Mouse (Mus musculus): ENCODE results near the gene Inafm2. TPM values are rescaled to one million over a fixed set of nuclear protein-coding genes. Genes with fewer than 3 reads are reported as not detected.

Inafm2 gene
- polyA plus RNA-seq, 1 experiment: 8.7 TPM

DNA sequence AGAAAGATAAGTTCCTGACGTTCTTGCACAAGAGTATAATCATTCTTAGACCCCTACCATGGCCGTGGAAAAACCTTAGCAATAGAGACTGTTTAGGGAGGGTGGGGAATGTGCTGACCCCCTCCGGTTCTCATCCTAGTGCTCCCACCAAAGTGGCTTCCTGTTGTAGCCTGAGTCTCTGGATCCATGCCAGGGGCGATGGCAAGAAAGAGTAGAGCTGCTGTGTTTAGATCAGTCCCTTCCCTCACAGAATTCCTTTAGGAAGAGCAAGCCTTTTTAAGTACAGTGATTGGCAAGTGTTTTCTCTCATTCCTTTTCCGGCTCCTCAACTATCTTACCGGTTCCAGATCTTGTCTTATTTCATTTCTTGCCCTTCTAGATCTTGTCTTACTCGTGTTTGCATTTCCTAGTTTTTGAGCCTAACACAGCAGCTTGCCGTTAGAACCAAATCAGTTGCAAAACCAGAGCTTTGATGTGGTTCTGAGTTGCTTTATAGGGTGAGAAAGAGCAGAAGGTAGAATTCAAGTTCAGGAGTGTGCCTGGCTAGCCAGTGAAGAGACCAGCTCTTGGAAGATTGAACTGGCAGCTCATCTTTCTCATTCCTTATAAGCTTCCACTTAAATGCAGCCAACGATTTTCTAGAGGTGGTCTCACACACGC, 1.9 kb downstream of the Inafm2 start:
- Histone ChIP-seq H3K4me3 (ENCODE audit: extremely low read depth, insufficient read depth, insufficient read length) (peak overlapping the region; percentile 95), H3K27me3 (ENCODE audit: control insufficient read depth, insufficient read depth, low read length) (no peaks in the 10 kb centered on the region), H3K27ac (ENCODE audit: insufficient read depth, low read length) (no peak overlapping the region), H3K4me1 (ENCODE audit: control insufficient read depth, insufficient read depth, insufficient read length) (peaks cover 13% of the 10 kb centered on the region), H3K36me3 (ENCODE audit: control insufficient read depth, insufficient read depth, low read length) (no peaks in the 10 kb centered on the region; the same call in 1 of the 2 replicates)
- DNase-seq (ENCODE audit: low read depth in 1 of 2, low spot score in 2 of 2): no peak
- WGBS: 14% methylated on average over 10 of the region's 10 CpGs
- TF ChIP-seq CTCF (IDR thresholded peaks at IDR 0.05; ENCODE audit: extremely low read depth, insufficient read depth, insufficient read length, insufficient replicate concordance) (no peak), POLR2A (IDR thresholded peaks at IDR 0.05; ENCODE audit: low read depth, low read length) (no peak)

- H3K4me3 ChIP-seq (ENCODE audit: extremely low read depth, insufficient read depth, insufficient read length): no peak overlapping the region
- H3K27me3 ChIP-seq (ENCODE audit: control insufficient read depth, insufficient read depth, low read length): no peaks in the 10 kb centered on the region
- TF ChIP-seq CTCF (IDR thresholded peaks at IDR 0.05; ENCODE audit: extremely low read depth, insufficient read depth, insufficient read length, insufficient replicate concordance) (no peak), POLR2A (IDR thresholded peaks at IDR 0.05; ENCODE audit: low read depth, low read length) (no peak)
- WGBS: 76% methylated on average over 10 of the region's 10 CpGs
- DNase-seq (ENCODE audit: low read depth in 1 of 2, low spot score in 2 of 2): no peak
- no peaks in the 10 kb centered on the region; the same call in 1 of the 2 replicates for H3K36me3 ChIP-seq (ENCODE audit: control insufficient read depth, insufficient read depth, low read length)
- H3K4me1 ChIP-seq (ENCODE audit: control insufficient read depth, insufficient read depth, insufficient read length): peaks cover 11% of the 10 kb centered on the region
- H3K27ac ChIP-seq (ENCODE audit: insufficient read depth, low read length): no peak overlapping the region
These were observed 3.9 kb downstream of the Inafm2 start for GRCm38 (mm10) chr2:118749341-118749884.

DNA sequence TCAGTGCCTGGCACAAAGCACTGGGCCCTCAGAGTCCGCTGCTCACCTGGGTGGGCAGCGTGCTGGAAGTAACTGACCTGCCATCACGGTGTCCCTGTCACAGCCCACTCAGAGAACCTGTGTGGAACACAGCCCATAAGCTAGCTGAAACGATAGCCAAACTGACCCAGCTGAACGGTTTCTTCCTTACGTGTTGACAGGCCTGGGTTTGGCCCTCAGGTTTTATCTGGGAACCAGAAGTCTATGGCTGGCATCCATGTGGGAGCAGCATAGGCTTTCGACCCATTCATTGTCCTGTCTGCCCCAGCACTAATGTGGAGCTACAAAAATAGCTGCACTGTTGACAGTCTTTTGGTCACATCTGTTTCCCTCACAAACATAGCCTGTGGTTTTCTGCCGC, 4.9 kb downstream of the Inafm2 start:
- no peak for DNase-seq (ENCODE audit: low read depth in 1 of 2, low spot score in 2 of 2)
- H3K4me1 ChIP-seq (ENCODE audit: control insufficient read depth, insufficient read depth, insufficient read length): peaks cover 8% of the 10 kb centered on the region
- TF ChIP-seq POLR2A (IDR thresholded peaks at IDR 0.05; ENCODE audit: low read depth, low read length) (no peak), CTCF (IDR thresholded peaks at IDR 0.05; ENCODE audit: extremely low read depth, insufficient read depth, insufficient read length, insufficient replicate concordance) (no peak)
- no peaks in the 10 kb centered on the region; the same call in 1 of the 2 replicates for H3K36me3 ChIP-seq (ENCODE audit: control insufficient read depth, insufficient read depth, low read length)
- H3K27ac ChIP-seq (ENCODE audit: insufficient read depth, low read length): no peak overlapping the region
- 50% methylated on average over 8 of the region's 8 CpGs for WGBS
- no peaks in the 10 kb centered on the region for H3K27me3 ChIP-seq (ENCODE audit: control insufficient read depth, insufficient read depth, low read length)
- H3K4me3 ChIP-seq (ENCODE audit: extremely low read depth, insufficient read depth, insufficient read length): no peak overlapping the region

- no peak overlapping the region for H3K27ac ChIP-seq (ENCODE audit: insufficient read depth, low read length)
These were observed 6.6 kb downstream of the Inafm2 start for GRCm38 (mm10) chr2:118751896-118752791.

GRCm38 (mm10) chr2:118752792-118753108, 7.2 kb downstream of the Inafm2 start:
- 82% methylated on average over 4 of the region's 4 CpGs for WGBS
- H3K4me3 ChIP-seq (ENCODE audit: extremely low read depth, insufficient read depth, insufficient read length): no peak overlapping the region
- H3K27me3 ChIP-seq (ENCODE audit: control insufficient read depth, insufficient read depth, low read length): no peaks in the 10 kb centered on the region
- no peak for TF ChIP-seq POLR2A (IDR thresholded peaks at IDR 0.05; ENCODE audit: low read depth, low read length)
- no peak for TF ChIP-seq CTCF (IDR thresholded peaks at IDR 0.05; ENCODE audit: extremely low read depth, insufficient read depth, insufficient read length, insufficient replicate concordance)
- no peak for DNase-seq (ENCODE audit: low read depth in 1 of 2, low spot score in 2 of 2)
- H3K36me3 ChIP-seq (ENCODE audit: control insufficient read depth, insufficient read depth, low read length): no peaks in the 10 kb centered on the region; the same call in 1 of the 2 replicates
- H3K4me1 ChIP-seq (ENCODE audit: control insufficient read depth, insufficient read depth, insufficient read length): peaks cover under 1% of the 10 kb centered on the region
- no peak overlapping the region for H3K27ac ChIP-seq (ENCODE audit: insufficient read depth, low read length)

More at GRCm38 (mm10) chr2:118751896-118752791, 6.6 kb downstream of the Inafm2 start:
- Histone ChIP-seq H3K27me3 (ENCODE audit: control insufficient read depth, insufficient read depth, low read length) (no peaks in the 10 kb centered on the region), H3K4me3 (ENCODE audit: extremely low read depth, insufficient read depth, insufficient read length) (no peak overlapping the region), H3K4me1 (ENCODE audit: control insufficient read depth, insufficient read depth, insufficient read length) (peaks cover 5% of the 10 kb centered on the region), H3K36me3 (ENCODE audit: control insufficient read depth, insufficient read depth, low read length) (no peaks in the 10 kb centered on the region; the same call in 1 of the 2 replicates)
- 82% methylated on average over 16 of the region's 16 CpGs for WGBS
- TF ChIP-seq POLR2A (IDR thresholded peaks at IDR 0.05; ENCODE audit: low read depth, low read length): no peak
- TF ChIP-seq CTCF (IDR thresholded peaks at IDR 0.05; ENCODE audit: extremely low read depth, insufficient read depth, insufficient read length, insufficient replicate concordance): no peak
- no peak for DNase-seq (ENCODE audit: low read depth in 1 of 2, low spot score in 2 of 2)

DNA sequence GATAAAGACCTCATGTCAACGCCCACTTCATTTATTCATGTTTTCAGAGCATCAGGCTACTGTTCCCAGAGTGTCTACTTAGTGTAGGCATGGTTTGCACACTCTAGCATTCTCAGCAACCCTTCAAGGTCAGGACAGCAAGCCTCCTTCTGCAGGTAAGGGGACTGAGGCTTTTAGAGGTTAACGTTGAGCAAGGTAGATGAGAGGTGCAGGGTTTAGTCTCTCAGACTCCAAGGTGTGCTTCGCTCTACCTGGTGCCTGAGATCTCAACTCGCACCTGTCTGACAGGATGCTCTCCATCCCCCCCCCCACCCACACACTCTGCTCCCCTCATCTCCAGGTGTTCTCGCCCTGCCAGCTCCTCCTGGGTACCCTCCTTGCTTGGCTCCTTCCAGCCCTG, 8.6 kb downstream of the Inafm2 start:
- no peak overlapping the region for H3K27ac ChIP-seq (ENCODE audit: insufficient read depth, low read length)
- H3K27me3 ChIP-seq (ENCODE audit: control insufficient read depth, insufficient read depth, low read length): no peaks in the 10 kb centered on the region
- DNase-seq (ENCODE audit: low read depth in 1 of 2, low spot score in 2 of 2): no peak
- no peak overlapping the region for H3K4me3 ChIP-seq (ENCODE audit: extremely low read depth, insufficient read depth, insufficient read length)
- 82% methylated on average over 5 of the region's 5 CpGs for WGBS
- no peaks in the 10 kb centered on the region; the same call in 1 of the 2 replicates for H3K4me1 ChIP-seq (ENCODE audit: control insufficient read depth, insufficient read depth, insufficient read length)
- no peak for TF ChIP-seq POLR2A (IDR thresholded peaks at IDR 0.05; ENCODE audit: low read depth, low read length)
- no peak for TF ChIP-seq CTCF (IDR thresholded peaks at IDR 0.05; ENCODE audit: extremely low read depth, insufficient read depth, insufficient read length, insufficient replicate concordance)
- no peaks in the 10 kb centered on the region; the same call in 1 of the 2 replicates for H3K36me3 ChIP-seq (ENCODE audit: control insufficient read depth, insufficient read depth, low read length)

Measured in spleen, adult 2 months (tissue).